Comparison of ENCODE assay signal across 6 mouse cellular contexts in the genomic region with DNA sequence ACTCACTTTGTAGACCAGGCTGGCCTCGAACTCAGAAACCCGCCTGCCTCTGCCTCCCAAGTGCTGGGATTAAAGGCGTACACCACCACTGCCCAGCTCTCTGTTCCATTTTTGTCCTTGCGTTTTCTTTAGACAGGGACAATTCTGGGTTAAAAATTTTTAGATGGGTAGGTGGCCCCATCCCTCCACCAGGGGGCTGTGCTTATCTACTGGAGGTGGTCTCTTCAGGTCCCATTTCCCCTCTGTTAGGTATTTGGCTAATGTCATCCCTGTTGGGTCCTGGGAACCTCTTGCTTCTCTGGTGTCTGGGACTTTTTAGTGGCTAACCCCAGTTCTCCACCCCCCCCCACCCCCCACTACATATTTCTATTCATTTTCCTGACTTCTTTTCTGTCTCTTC.
DNase-seq lines count a peak whose midpoint lies in the region; ATAC-seq and TF ChIP-seq lines count a peak whose summit lies in the region.
"Not testable (repeated sequence)": the region's sequence is repeated elsewhere in the genome, so short reads cannot be mapped to it uniquely, and the experiment has no call there.

No protein-coding gene starts in this region.

- ATAC-seq in lung, postnatal 0 days; stomach, postnatal 0 days (ENCODE audit: low FRiP score, low TSS enrichment): not testable (repeated sequence)

- not testable (repeated sequence) for TF ChIP-seq POLR2A in CH12.LX (IDR thresholded peaks at IDR 0.05; ENCODE audit: low read depth, low read length); heart, adult 2 months (IDR thresholded peaks at IDR 0.05; ENCODE audit: insufficient read depth, low read depth, low read length)

- not testable (repeated sequence) for DNase-seq in CH12.LX (ENCODE audit: extremely low read depth); heart, adult 2 months; layer of hippocampus, adult 2 months (ENCODE audit: low spot score in 2 of 2); lung, postnatal 0 days (ENCODE audit: low spot score); stomach, postnatal 0 days (ENCODE audit: low spot score)
- peak; percentile 37 for DNase-seq in thymus, postnatal 25 days

- not testable (repeated sequence) for H3K27ac ChIP-seq in CH12.LX (ENCODE audit: insufficient read depth, low read depth); heart, adult 2 months; layer of hippocampus, adult 2 months; lung, postnatal 0 days (ENCODE audit: low read length); stomach, postnatal 0 days (replicated peaks)

- H3K9me3 ChIP-seq in CH12.LX (replicated peaks; ENCODE audit: low read length); lung, postnatal 0 days (ENCODE audit: low read length); stomach, postnatal 0 days (ENCODE audit: control insufficient read depth, low read length): not testable (repeated sequence)

- H3K79me2 ChIP-seq in CH12.LX (replicated peaks; ENCODE audit: control insufficient read depth, extremely low read depth, insufficient read depth, poor library complexity, severe bottlenecking); heart, adult 2 months (replicated peaks; ENCODE audit: control insufficient read depth, insufficient read depth, low read length): not testable (repeated sequence)

- TF ChIP-seq CTCF in CH12.LX (conservative IDR thresholded peaks at IDR 0.05 in 1 of 2, IDR thresholded peaks at IDR 0.05 in 1 of 2; ENCODE audit: low read depth in 2 of 2, low read length in 2 of 2) = peak in 1 of 2 experiments; percentile 46; a peak in 2 of 4 replicates
- TF ChIP-seq CTCF in heart, adult 2 months (IDR thresholded peaks at IDR 0.05) = peak; percentile 18; the same call in 1 of the 2 replicates
- peak; percentile 14; the same call in 1 of the 2 replicates for TF ChIP-seq CTCF in layer of hippocampus, adult 2 months (conservative IDR thresholded peaks at IDR 0.05)
- peak; percentile 25; the same call in 1 of the 2 replicates for TF ChIP-seq CTCF in lung, postnatal 0 days (IDR thresholded peaks at IDR 0.05)
- 0 out of 2 replicates have a peak, but pooled peaks have one; percentile 11 for TF ChIP-seq CTCF in stomach, postnatal 0 days (IDR thresholded peaks at IDR 0.05; ENCODE audit: low read depth)

- in situ Hi-C loops in CH12.LX (cut with MboI; ENCODE audit: low pct_ligation_motif_present, low pct_unique_long_range_greater_than_20kb, low sequenced_read_pairs) = not testable (repeated sequence)

- intact Hi-C loops in heart, adult 2 months (cut with DNase I) = not testable (repeated sequence)

- not testable (repeated sequence) for H3K4me3 ChIP-seq in CH12.LX (replicated peaks in 1 of 3; ENCODE audit: low read depth in 2 of 3, low read length in 2 of 3, poor library complexity in 1 of 3); heart, adult 2 months; layer of hippocampus, adult 2 months; lung, postnatal 0 days (ENCODE audit: low read depth, low read length); stomach, postnatal 0 days (ENCODE audit: low read depth, low read length)

- not testable (repeated sequence) for H3K4me1 ChIP-seq in CH12.LX (ENCODE audit: control insufficient read depth in 1 of 2, insufficient read depth in 2 of 2); heart, adult 2 months (ENCODE audit: control insufficient read depth, insufficient read depth, low read length); lung, postnatal 0 days (ENCODE audit: insufficient read depth, low read depth, low read length); stomach, postnatal 0 days (replicated peaks; ENCODE audit: control insufficient read depth, insufficient read depth)

- not testable (repeated sequence) for TF ChIP-seq EP300 in CH12.LX (IDR thresholded peaks at IDR 0.05; ENCODE audit: low read length); heart, adult 2 months (IDR thresholded peaks at IDR 0.05; ENCODE audit: insufficient read depth, low read depth, low read length); lung, postnatal 0 days (IDR thresholded peaks at IDR 0.05); stomach, postnatal 0 days (optimal IDR thresholded peaks at IDR 0.05)

- not testable (repeated sequence) for H3K27me3 ChIP-seq in CH12.LX (replicated peaks); heart, adult 2 months (ENCODE audit: control insufficient read depth, insufficient read depth, low read length); lung, postnatal 0 days (replicated peaks; ENCODE audit: insufficient read depth, low read length); stomach, postnatal 0 days (ENCODE audit: control insufficient read depth, insufficient read depth, low read length)

- peak; percentile 41 for TF ChIP-seq RAD21 in CH12.LX (IDR thresholded peaks at IDR 0.05; ENCODE audit: low read depth, low read length)

- H3K9ac ChIP-seq in CH12.LX (ENCODE audit: insufficient read depth, low read depth); heart, adult 2 months (ENCODE audit: low read depth, low read length); lung, postnatal 0 days (replicated peaks; ENCODE audit: low read depth); stomach, postnatal 0 days (ENCODE audit: low read length): not testable (repeated sequence)

- H3K4me2 ChIP-seq in CH12.LX (ENCODE audit: insufficient read depth, low read depth, poor library complexity, severe bottlenecking); lung, postnatal 0 days (replicated peaks; ENCODE audit: low read depth, low read length); stomach, postnatal 0 days (replicated peaks; ENCODE audit: low read depth): not testable (repeated sequence)

- WGBS in heart, adult 2 months = 95% methylated on average over 4 of the region's 4 CpGs
- 87% methylated on average over 4 of the region's 4 CpGs for WGBS in lung, postnatal 0 days
- WGBS in stomach, postnatal 0 days = 90% methylated on average over 4 of the region's 4 CpGs

- not testable (repeated sequence) for H3K36me3 ChIP-seq in CH12.LX (replicated peaks in 1 of 2; ENCODE audit: control insufficient read depth in 1 of 2, insufficient read depth in 1 of 2, low read length in 1 of 2); heart, adult 2 months (ENCODE audit: control insufficient read depth, insufficient read depth, low read length); lung, postnatal 0 days (ENCODE audit: insufficient read depth, low read length); stomach, postnatal 0 days (ENCODE audit: control insufficient read depth, insufficient read depth, low read length)

- dilution Hi-C loops in CH12.LX (cut with MboI; ENCODE audit: extremely low pct_ligation_motif_present, extremely low pct_unique_long_range_greater_than_20kb, low sequenced_read_pairs) = not testable (repeated sequence)

TF ChIP-seq in CH12.LX, 34 proteins besides CTCF, POLR2A, EP300 and RAD21:
- TF ChIP-seq SMC3 (IDR thresholded peaks at IDR 0.05; ENCODE audit: low read depth, low read length) = peak; percentile 48
